Mouse (Mus musculus): Measurements from ENCODE around the gene Olfr248. TPM values are rescaled to one million over a fixed set of nuclear protein-coding genes. Genes with fewer than 3 reads are reported as not detected.

Olfr248 gene
- not detected in 4 replicates for total RNA-seq (2023; ENCODE audit: inconsistent age)

DNA sequence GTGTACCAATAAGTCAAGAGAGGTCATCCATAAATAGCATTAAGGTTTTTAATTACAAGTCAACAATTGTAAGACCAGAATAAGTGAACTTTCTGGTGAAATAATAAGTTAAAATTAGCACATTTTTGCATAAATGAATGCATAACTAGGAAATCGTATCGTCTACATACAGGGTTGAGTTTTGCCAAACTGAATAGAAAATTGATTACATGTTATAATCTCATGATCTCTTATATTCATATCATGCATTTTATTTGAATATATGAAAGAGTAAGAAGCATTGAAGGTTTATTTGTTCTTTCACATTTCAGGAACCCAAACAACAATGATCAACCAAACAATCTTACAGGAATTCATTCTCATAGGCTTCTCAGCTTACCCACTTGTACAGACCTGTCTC lies at the start of gene Olfr248:
Gene Olfr248, plus strand, starts transcription at position 301 of the 400 bp plus-strand sequence.

DNA sequence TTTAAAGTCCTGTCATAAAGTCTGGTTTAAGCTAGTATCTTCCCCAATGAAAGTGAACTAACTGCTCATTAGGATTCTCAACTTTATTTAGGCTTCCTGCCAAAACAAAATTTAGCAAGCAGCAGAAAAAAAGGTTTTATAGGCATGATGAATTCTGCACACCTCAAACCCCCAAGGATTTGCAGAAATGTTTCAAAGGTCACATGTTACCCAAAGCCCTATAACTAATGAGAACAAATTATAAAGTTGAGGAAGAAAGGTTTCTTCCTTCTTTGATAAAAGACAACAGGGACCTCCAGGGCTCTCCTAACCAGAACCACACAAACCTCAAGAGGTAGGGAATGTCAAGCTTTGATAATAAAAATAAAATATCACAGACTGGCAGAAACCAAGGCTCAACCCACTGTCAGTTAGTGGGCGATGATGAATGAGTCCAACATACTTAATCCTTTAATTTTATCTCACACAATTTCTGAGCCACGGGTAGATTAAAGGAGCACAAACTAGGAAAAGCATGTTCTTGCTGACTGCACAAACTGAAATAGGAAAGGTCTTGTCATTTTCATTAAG lies 25.9 kb upstream of the Olfr248 start, which contains the start of gene Olfr417:
Gene Olfr417, plus strand, starts transcription at position 241 of the 570 bp plus-strand sequence.

DNA sequence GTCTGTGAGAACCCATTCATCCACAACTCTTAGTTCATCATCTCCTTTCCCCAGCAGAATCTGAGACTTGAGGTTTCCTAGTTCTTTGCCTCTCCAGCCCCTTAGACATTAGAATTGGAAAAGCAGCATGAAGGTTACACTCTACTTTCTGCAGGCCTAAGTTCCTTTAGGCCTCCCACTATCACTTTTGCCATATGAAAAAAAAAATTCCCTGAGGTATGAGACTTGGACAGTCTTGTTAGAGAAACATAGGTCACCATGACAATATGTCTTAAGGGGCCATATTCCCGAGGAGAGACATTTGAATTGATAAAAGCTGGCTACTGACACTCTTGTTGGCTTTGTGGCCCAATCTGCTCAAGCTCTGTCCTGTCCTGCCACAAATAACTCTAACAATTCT lies 32.9 kb downstream of the Olfr248 start, which contains the start of gene Olfr414:
Gene Olfr414, plus strand, starts transcription at position 301 of the 400 bp plus-strand sequence.

Other genes starting within 250 kb of the Olfr248 start
- not detected in 4 replicates for gene Olfr420, start 235.4 kb upstream of the Olfr248 start, total RNA-seq (2023; ENCODE audit: inconsistent age)
- gene Spta1, start 218.3 kb upstream of the Olfr248 start, total RNA-seq (2023; ENCODE audit: inconsistent age), result 0.16 TPM in 1 of 4 replicates, not detected in the others
- gene Olfr419, start 139.0 kb upstream of the Olfr248 start, total RNA-seq (2023; ENCODE audit: inconsistent age), result not detected in 4 replicates
- gene Mptx1, start 60.5 kb upstream of the Olfr248 start, total RNA-seq (2023; ENCODE audit: inconsistent age), result not detected in 4 replicates
- not detected in 4 replicates for gene Olfr417, start 25.9 kb upstream of the Olfr248 start, total RNA-seq (2023; ENCODE audit: inconsistent age)
- not detected in 4 replicates for gene Olfr414, start 33.0 kb downstream of the Olfr248 start, total RNA-seq (2023; ENCODE audit: inconsistent age)
- not detected in 4 replicates for gene Olfr220, start 51.0 kb downstream of the Olfr248 start, total RNA-seq (2023; ENCODE audit: inconsistent age)
- 0.38 to 0.69 TPM (median 0.46 TPM) in 4 replicates for gene Fmn2, start 110.8 kb downstream of the Olfr248 start, total RNA-seq (2023; ENCODE audit: inconsistent age)

All from B cell, adult (primary cell).